10 mouse cellular contexts compared by ENCODE assay signal in the genomic region with DNA sequence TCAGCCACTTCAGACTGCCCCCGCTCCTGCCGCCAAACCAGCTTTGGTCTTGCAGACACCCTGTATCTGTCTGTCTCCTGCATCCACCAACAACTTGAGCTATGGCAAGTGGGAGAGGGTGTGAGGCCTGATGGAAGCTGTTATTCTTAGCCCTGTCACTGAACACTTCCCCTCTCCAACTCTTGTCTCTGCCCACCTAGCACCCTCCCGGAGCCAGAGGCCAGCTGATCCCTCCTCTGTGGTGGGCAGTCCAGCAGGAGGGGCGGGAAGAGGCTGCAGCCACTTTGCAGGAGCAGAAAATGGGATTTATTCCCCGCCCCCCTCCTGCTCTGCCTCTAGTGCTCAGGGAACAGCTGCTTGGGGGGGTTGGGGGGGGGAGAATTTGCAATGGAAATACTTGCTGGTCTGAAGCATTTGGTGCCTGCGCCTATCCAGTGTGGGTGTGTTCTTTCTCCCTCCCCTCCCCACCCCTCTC.
DNase-seq lines count a peak whose midpoint lies in the region; ATAC-seq and TF ChIP-seq lines count a peak whose summit lies in the region.
"Had no signal": no experiment of that assay in that cellular context is flagged by ENCODE, and none has a peak within 500 bp of the region (broad histone marks: within the 10 kb centered on the region; RNA-seq: fewer than 3 reads in every experiment).

No protein-coding gene starts in this region.

- no peaks in the 10 kb centered on the region for H3K9me3 ChIP-seq in heart, embryonic 14.5 days (ENCODE audit: control insufficient read depth, low read length)
- no peaks in the 10 kb centered on the region for H3K9me3 ChIP-seq in stomach, embryonic 16.5 days (replicated peaks; ENCODE audit: control insufficient read depth, low read length)
- no peaks in the 10 kb centered on the region for H3K9me3 ChIP-seq in stomach, postnatal 0 days (ENCODE audit: control insufficient read depth, low read length)

- H3K4me3 ChIP-seq in heart, embryonic 14.5 days (ENCODE audit: control insufficient read depth in 1 of 2, insufficient read depth in 1 of 2, low read depth in 1 of 2, low read length in 2 of 2), result no peak overlapping the region
- no peak overlapping the region for H3K4me3 ChIP-seq in stomach, embryonic 16.5 days (replicated peaks; ENCODE audit: low read length)
- no peak overlapping the region for H3K4me3 ChIP-seq in stomach, postnatal 0 days (ENCODE audit: low read depth, low read length)

- peaks cover 29 to 46% of the 10 kb centered on the region in 2 experiments for H3K4me1 ChIP-seq in heart, embryonic 14.5 days (ENCODE audit: control insufficient read depth in 2 of 2, insufficient read depth in 2 of 2, low read length in 2 of 2)
- H3K4me1 ChIP-seq in stomach, embryonic 16.5 days (ENCODE audit: control insufficient read depth, insufficient read depth, low read length), result peaks cover 28% of the 10 kb centered on the region
- H3K4me1 ChIP-seq in stomach, postnatal 0 days (replicated peaks; ENCODE audit: control insufficient read depth, insufficient read depth), result 0 out of 2 replicates have a peak, but pooled peaks cover 6% of the 10 kb centered on the region

- peak overlapping the region; percentile 29 for H3K4me2 ChIP-seq in heart, embryonic 14.5 days (ENCODE audit: low read length)
- H3K4me2 ChIP-seq in stomach, embryonic 16.5 days (ENCODE audit: low read depth, low read length), result no peak overlapping the region
- H3K4me2 ChIP-seq in stomach, postnatal 0 days (replicated peaks; ENCODE audit: low read depth), result no peak overlapping the region
- H3K4me2 ChIP-seq: liver, embryonic 11.5 days had no signal

- intact Hi-C loops in left cerebral cortex, postnatal 4 days (cut with DNase I), result no loop called here

- H3K36me3 ChIP-seq in heart, embryonic 14.5 days (ENCODE audit: control insufficient read depth, insufficient read depth, low read length), result no peaks in the 10 kb centered on the region
- H3K36me3 ChIP-seq in stomach, embryonic 16.5 days (ENCODE audit: control insufficient read depth, insufficient read depth, low read length), result no peaks in the 10 kb centered on the region
- H3K36me3 ChIP-seq in stomach, postnatal 0 days (ENCODE audit: control insufficient read depth, insufficient read depth, low read length), result no peaks in the 10 kb centered on the region

- 18% methylated on average over 6 of the region's 6 CpGs for WGBS in heart, embryonic 14.5 days
- WGBS in stomach, embryonic 16.5 days, result 53% methylated on average over 6 of the region's 6 CpGs
- WGBS in stomach, postnatal 0 days, result 56% methylated on average over 5 of the region's 6 CpGs

- ATAC-seq in heart, embryonic 14.5 days (ENCODE audit: insufficient number of reproducible peaks, insufficient read depth, low FRiP score, low read depth), result peak; percentile 88
- no peak for ATAC-seq in stomach, embryonic 16.5 days (ENCODE audit: insufficient read depth, low FRiP score)
- ATAC-seq in stomach, postnatal 0 days (ENCODE audit: low FRiP score, low TSS enrichment), result no peak
- no peak for ATAC-seq in megakaryocyte progenitor cell, adult 5-6 weeks (replicated peaks; ENCODE audit: poor library complexity)
- ATAC-seq: activated CD4-positive, CD25-positive, alpha-beta regulatory T cell, adult 4 months had no signal

- no peak for TF ChIP-seq EP300 in stomach, postnatal 0 days (optimal IDR thresholded peaks at IDR 0.05)

- H3K27me3 ChIP-seq in heart, embryonic 14.5 days (ENCODE audit: control insufficient read depth, insufficient read depth, low read length), result no peaks in the 10 kb centered on the region
- H3K27me3 ChIP-seq in stomach, embryonic 16.5 days (ENCODE audit: control insufficient read depth, insufficient read depth, low read length), result no peaks in the 10 kb centered on the region
- H3K27me3 ChIP-seq in stomach, postnatal 0 days (ENCODE audit: control insufficient read depth, insufficient read depth, low read length), result no peaks in the 10 kb centered on the region

- H3K9ac ChIP-seq in heart, embryonic 14.5 days (ENCODE audit: low read length), result peak overlapping the region; percentile 44; the same call in 1 of the 2 replicates
- H3K9ac ChIP-seq in stomach, embryonic 16.5 days (ENCODE audit: low read length), result 0 out of 2 replicates have a peak overlapping the region, but pooled peaks have one; percentile 13
- no peak overlapping the region for H3K9ac ChIP-seq in stomach, postnatal 0 days (ENCODE audit: low read length)

- TF ChIP-seq CTCF in stomach, postnatal 0 days (IDR thresholded peaks at IDR 0.05; ENCODE audit: low read depth), result no peak

- H3K27ac ChIP-seq in heart, embryonic 14.5 days (replicated peaks in 1 of 2; ENCODE audit: control insufficient read depth in 1 of 2, insufficient read depth in 1 of 2, low read depth in 2 of 2, low read length in 2 of 2), result peak overlapping the region; percentile 62 to 87
- H3K27ac ChIP-seq in stomach, embryonic 16.5 days (ENCODE audit: low read length), result no peak overlapping the region
- no peak overlapping the region for H3K27ac ChIP-seq in stomach, postnatal 0 days (replicated peaks)

- no peak for DNase-seq in heart, adult 8-10 months (ENCODE audit: low spot score)
- DNase-seq in stomach, postnatal 0 days (ENCODE audit: low spot score), result no peak
- DNase-seq in left cerebral cortex, postnatal 4 days, result peak; percentile 43
- peak; percentile 75 for DNase-seq in telencephalon, adult 2 months (ENCODE audit: low read depth, low spot score)
- DNase-seq in gastrocnemius, adult 8-10 months (ENCODE audit: low spot score in 2 of 2), result no peak

Comparison
In these comparisons a context has a peak if more than half of its experiments do, and no peak if none do; other contexts are left out.
1. H3K27ac ChIP-seq: peak in heart, embryonic 14.5 days (2 of 2); none in stomach, embryonic 16.5 days (single experiment) and stomach, postnatal 0 days (single experiment).
2. DNase-seq: peak in left cerebral cortex, postnatal 4 days (single experiment) and telencephalon, adult 2 months (single experiment); none in heart, adult 8-10 months (single experiment), stomach, postnatal 0 days (single experiment) and gastrocnemius, adult 8-10 months (0 of 2).